Mouse (Mus musculus) kidney, embryonic 14.5 days (tissue): ENCODE measurements around the gene Mon2. TPM values are rescaled to one million over a fixed set of nuclear protein-coding genes. Genes with fewer than 3 reads are reported as not detected.

ENCODE experiments used
- ATAC-seq: fragments of 200-750 bp; cut with Nextera tagmentation; 2 replicates; pipeline ENCODE4 v1.8.0; 2017; ENCODE audit warnings: moderate number of reproducible peaks, mild to moderate bottlenecking, moderate TSS enrichment, moderate library complexity; ENCODE audit not compliant: low FRiP score, low TSS enrichment
- H3K27ac ChIP-seq: fragments of 300-500 bp; sonication (generic); 2 replicates; pipeline ENCODE4 v1.5.1; 2014; ENCODE audit warnings: low read depth, mild to moderate bottlenecking, low read length, moderate library complexity, mixed read lengths
- H3K27me3 ChIP-seq: fragments of 300-500 bp; sonication (generic); 2 replicates; pipeline ENCODE4 v1.6.1; 2014; ENCODE audit warnings: mild to moderate bottlenecking, low read length; ENCODE audit not compliant: control insufficient read depth, insufficient read depth
- H3K36me3 ChIP-seq: fragments of 300-500 bp; sonication (generic); 2 replicates; pipeline ENCODE4 v1.6.1; 2014; ENCODE audit warnings: low read length, mixed read lengths; ENCODE audit not compliant: control insufficient read depth, insufficient read depth
- H3K4me1 ChIP-seq: fragments of 300-500 bp; sonication (generic); 2 replicates; pipeline ENCODE4 v1.6.1; 2014; ENCODE audit warnings: low read length, mixed read lengths; ENCODE audit not compliant: control insufficient read depth, insufficient read depth
- H3K4me2 ChIP-seq: fragments of 300-500 bp; sonication (generic); replicated peaks from 2 replicates; pipeline ENCODE4 v1.6.1; 2014; ENCODE audit warnings: low read depth, mild to moderate bottlenecking, low read length
- H3K4me3 ChIP-seq: fragments of 300-500 bp; sonication (generic); 2 replicates; pipeline ENCODE4 v1.5.1; 2014; ENCODE audit warnings: mild to moderate bottlenecking, low read length
- H3K9ac ChIP-seq: fragments of 300-500 bp; sonication (generic); 2 replicates; pipeline ENCODE4 v1.6.1; 2014; ENCODE audit warnings: low read depth, mild to moderate bottlenecking, low read length, moderate library complexity
- H3K9me3 ChIP-seq: fragments of 300-500 bp; sonication (generic); 2 replicates; pipeline ENCODE4 v1.6.1; 2016; ENCODE audit warnings: low read length; ENCODE audit not compliant: control insufficient read depth
- WGBS: fragments of 180-500 bp; shearing (Covaris S2); extraction: QIAGEN DNeasy Blood & Tissue Kit; methylation state at CpG from one replicate; pipeline ENCODE4 v1.1.7; 2014; 5-methylcytosine and 5-hydroxymethylcytosine counted together
- polyA plus RNA-seq: library from polyadenylated mRNA; unstranded; fragments of >200 nt; fragmentation: Nextera tagmentation; extraction: Ambion mirVana; gene quantifications from 2 replicates; pipeline ENCODE4 v1.2.1, GENCODE M21; 2014

The Mon2 gene
- polyA plus RNA-seq, 1 experiment from 2014 or later: 40.8 TPM

DNA sequence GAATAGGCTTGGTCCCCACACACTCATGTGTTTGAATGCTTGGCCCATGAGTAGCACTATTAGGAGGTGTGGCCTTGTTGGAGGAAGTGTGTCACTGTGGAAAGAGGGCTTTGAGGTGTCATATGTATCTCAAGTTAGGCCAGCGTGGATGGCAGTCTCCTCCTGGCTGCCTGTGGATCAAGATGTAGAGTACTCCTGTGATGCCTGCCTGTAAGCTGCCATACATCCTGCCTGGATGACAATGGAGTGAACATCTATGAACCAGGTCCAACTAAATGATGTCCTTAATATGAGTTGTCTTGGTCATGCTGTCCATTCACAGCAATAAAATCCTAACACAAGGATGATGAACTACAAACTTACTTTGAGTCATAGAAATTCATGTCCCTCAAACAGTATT, 64.9 kb downstream of the Mon2 start:
- no peaks in the 10 kb centered on the region for H3K27me3 ChIP-seq
- H3K27ac ChIP-seq: no peak overlapping the region
- no peak overlapping the region for H3K9ac ChIP-seq
- no peaks in the 10 kb centered on the region for H3K9me3 ChIP-seq
- ATAC-seq: no peak
- no peak overlapping the region for H3K4me2 ChIP-seq
- WGBS: 85% methylated on average over 1 of the region's 1 CpGs
- no peak overlapping the region for H3K4me3 ChIP-seq
- H3K4me1 ChIP-seq: no peaks in the 10 kb centered on the region
- peaks cover 66% of the 10 kb centered on the region for H3K36me3 ChIP-seq

DNA sequence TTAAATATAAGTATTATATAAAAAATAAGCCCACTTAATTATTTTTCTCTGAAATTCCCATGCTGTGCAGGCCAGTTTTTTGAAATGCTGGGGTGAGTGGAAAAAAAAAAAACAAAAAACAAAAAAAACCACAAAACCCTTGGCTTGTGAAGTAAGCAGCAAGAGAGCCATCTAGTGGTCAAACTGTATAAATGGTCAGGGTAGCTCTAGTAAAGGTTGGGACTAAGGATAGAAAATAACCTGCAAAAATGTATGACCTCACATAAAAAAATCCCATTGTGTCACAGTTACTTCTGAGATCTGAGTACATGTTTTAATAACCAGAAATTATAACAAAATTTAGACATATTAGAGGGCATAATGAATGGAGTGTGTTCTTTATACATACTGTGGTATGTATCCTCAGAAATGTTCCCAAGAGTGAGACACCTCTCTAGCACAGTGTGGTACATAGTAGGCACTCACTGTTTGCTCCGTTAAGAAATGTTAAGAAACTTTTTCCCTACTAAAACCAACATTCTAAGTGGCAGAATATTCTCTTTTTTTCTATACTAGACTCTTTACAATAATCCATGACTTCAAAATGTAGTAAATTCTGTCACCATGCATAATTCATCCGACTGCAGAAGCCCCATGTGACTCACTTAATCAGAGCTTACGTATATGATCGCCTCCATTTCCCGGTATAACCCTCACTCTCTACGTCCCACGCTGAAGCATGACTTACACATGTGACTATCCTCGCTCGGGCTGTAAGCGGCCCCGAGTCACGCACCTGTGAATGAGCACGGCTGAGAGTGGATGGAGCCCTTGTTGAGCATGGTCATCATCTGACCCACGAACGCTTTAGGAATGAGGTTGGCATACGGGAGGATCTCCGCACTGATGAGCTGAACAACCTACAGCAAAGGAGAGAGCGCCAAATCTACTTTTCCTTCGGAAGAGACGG, 70.8 kb downstream of the Mon2 start:
- Histone ChIP-seq H3K4me1 (no peaks in the 10 kb centered on the region), H3K9ac (no peak overlapping the region), H3K27me3 (no peaks in the 10 kb centered on the region), H3K27ac (no peak overlapping the region), H3K9me3 (no peaks in the 10 kb centered on the region), H3K4me3 (no peak overlapping the region), H3K36me3 (peaks cover 39% of the 10 kb centered on the region), H3K4me2 (no peak overlapping the region)
- 92% methylated on average over 20 of the region's 20 CpGs for WGBS
- peak; percentile 42; the same call in 1 of the 2 replicates for ATAC-seq

DNA sequence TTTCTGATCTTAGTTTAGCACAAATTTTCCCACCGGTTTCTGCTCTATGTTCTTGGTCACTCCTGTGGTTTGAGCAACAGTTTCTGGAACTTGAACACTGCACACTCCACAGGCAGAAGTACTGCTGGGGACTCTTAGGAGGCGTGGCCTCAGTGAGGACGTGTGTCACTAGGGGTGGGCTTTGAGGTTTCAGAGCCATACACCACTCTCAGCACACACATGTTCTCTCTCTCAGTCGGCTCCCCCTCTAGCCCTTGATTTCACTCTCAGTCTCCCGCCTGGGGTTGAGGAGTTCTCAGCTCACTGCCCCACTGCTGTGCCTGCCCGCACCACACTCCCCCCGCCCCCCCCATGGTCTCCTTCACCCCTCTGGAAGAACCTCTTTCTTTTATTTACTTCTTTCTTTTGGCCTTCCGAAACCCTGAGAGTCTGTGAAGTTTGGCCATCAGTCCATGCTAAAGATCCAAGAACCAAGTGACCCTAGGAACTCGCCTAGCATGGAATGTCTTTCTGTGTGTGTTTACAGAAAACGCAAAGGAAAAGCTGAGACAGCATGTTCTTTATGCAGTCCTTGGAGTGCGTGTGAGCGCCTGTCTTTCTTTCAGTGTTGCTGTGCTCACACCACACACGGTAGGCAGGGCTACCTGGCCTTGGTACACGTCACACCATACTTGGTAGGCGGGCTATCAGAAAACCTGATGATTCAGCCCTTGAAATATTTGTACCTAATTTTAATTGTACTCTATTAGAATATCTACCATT, 71.6 kb downstream of the Mon2 start:
- Histone ChIP-seq H3K9me3 (no peaks in the 10 kb centered on the region), H3K4me3 (no peak overlapping the region), H3K27me3 (no peaks in the 10 kb centered on the region), H3K9ac (no peak overlapping the region), H3K27ac (no peak overlapping the region), H3K36me3 (peaks cover 38% of the 10 kb centered on the region), H3K4me1 (no peaks in the 10 kb centered on the region), H3K4me2 (no peak overlapping the region)
- peak; percentile 74 for ATAC-seq
- WGBS: 79% methylated on average over 15 of the region's 15 CpGs

DNA sequence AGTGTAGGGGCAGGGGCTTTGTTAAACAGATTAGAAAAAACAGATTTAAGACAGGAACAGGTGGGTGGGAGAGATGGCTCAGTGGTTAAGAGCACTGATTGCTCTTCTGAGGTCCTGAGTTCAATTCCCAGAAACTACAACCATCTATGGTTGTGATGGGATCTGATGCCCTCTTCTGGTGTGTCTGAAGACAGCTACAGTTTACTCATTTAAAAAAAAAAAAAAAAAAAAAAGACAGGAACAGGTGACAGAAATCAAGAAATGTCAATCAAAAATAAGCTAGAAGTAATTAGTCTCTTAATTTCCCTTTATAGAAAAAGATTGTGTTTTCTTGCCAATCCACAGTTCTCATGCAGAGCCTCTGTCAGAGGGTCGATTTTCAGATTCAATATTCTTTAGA, 74.3 kb downstream of the Mon2 start:
- Histone ChIP-seq H3K9me3 (no peaks in the 10 kb centered on the region), H3K27me3 (no peaks in the 10 kb centered on the region), H3K4me1 (no peaks in the 10 kb centered on the region), H3K9ac (no peak overlapping the region), H3K4me3 (no peak overlapping the region), H3K4me2 (no peak overlapping the region), H3K36me3 (peaks cover 51% of the 10 kb centered on the region), H3K27ac (no peak overlapping the region)
- 88% methylated on average over 1 of the region's 1 CpGs for WGBS
- no peak for ATAC-seq

DNA sequence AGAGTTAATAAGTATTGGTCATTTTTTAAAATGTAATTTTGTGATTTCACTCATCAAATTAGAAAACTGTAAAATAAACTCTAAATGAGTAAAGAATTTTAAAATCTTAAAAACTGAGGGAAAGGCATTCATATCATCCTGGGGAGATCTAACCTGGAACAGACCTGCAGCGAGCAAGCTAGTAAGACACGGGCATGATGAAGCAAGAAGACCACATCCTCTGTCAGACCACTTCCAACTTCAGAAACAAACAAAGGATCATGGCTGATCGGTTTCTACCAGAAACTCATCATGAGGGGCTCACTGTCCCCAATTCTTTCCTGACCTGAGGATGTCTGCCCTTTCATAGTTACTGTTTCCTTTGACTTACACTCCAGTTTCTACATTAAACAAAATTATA, 74.9 kb downstream of the Mon2 start:
- Histone ChIP-seq H3K4me3 (no peak overlapping the region), H3K9me3 (no peaks in the 10 kb centered on the region), H3K27ac (no peak overlapping the region), H3K9ac (no peak overlapping the region), H3K27me3 (no peaks in the 10 kb centered on the region), H3K4me2 (no peak overlapping the region), H3K36me3 (peaks cover 56% of the 10 kb centered on the region), H3K4me1 (no peaks in the 10 kb centered on the region)
- WGBS: 88% methylated on average over 3 of the region's 3 CpGs
- no peak for ATAC-seq

DNA sequence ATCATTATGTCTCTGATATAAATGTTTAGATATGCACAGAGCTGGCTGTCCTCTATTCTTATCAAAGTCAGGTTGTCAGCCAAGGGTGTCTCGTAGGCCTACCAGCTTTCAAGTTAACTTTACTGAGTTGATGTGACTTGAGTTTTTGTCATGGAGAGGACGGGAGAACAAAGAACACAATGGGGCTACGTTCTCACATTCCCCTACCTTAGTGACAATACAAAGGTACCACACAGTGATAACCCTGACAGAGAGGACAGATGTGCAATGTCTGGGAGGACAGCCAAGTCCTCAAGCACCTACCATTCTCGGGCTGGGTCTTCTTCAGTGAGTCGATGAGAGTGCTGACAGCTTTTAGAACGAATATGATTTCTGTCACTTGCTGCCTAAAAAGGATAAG, 76.9 kb downstream of the Mon2 start:
- 87% methylated on average over 6 of the region's 6 CpGs for WGBS
- no peak for ATAC-seq
- H3K4me2 ChIP-seq: no peak overlapping the region
- no peak overlapping the region for H3K27ac ChIP-seq
- peaks cover 75% of the 10 kb centered on the region for H3K36me3 ChIP-seq
- peaks cover 8% of the 10 kb centered on the region; the same call in 1 of the 2 replicates for H3K4me1 ChIP-seq
- no peak overlapping the region for H3K9ac ChIP-seq
- H3K27me3 ChIP-seq: no peaks in the 10 kb centered on the region
- no peak overlapping the region for H3K4me3 ChIP-seq
- H3K9me3 ChIP-seq: no peaks in the 10 kb centered on the region

DNA sequence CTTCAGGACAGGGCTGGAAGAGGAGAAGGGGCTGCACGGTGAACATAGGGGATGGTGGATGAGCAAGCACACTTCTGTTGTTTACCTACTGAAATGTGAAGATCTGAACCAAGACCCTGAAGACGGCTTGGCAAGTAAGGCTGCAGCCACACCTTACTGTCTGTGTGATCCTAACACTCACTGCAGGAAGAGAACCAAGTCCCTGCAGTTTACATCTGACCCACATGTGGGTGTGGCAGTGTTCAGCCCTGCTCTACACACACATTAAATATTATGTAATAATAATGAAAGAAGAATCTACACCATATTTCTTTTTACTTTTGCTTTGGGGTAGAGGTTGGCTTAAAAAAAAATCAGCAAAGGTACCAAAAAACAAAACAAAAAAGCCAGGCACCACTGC, 78.5 kb downstream of the Mon2 start:
- H3K27me3 ChIP-seq: no peaks in the 10 kb centered on the region
- ATAC-seq: no peak
- H3K9me3 ChIP-seq: no peaks in the 10 kb centered on the region
- peaks cover 68% of the 10 kb centered on the region for H3K36me3 ChIP-seq
- H3K4me1 ChIP-seq: peaks cover 9% of the 10 kb centered on the region; the same call in 1 of the 2 replicates
- H3K27ac ChIP-seq: no peak overlapping the region
- H3K4me2 ChIP-seq: no peak overlapping the region
- 91% methylated on average over 2 of the region's 2 CpGs for WGBS
- no peak overlapping the region for H3K4me3 ChIP-seq
- no peak overlapping the region for H3K9ac ChIP-seq

DNA sequence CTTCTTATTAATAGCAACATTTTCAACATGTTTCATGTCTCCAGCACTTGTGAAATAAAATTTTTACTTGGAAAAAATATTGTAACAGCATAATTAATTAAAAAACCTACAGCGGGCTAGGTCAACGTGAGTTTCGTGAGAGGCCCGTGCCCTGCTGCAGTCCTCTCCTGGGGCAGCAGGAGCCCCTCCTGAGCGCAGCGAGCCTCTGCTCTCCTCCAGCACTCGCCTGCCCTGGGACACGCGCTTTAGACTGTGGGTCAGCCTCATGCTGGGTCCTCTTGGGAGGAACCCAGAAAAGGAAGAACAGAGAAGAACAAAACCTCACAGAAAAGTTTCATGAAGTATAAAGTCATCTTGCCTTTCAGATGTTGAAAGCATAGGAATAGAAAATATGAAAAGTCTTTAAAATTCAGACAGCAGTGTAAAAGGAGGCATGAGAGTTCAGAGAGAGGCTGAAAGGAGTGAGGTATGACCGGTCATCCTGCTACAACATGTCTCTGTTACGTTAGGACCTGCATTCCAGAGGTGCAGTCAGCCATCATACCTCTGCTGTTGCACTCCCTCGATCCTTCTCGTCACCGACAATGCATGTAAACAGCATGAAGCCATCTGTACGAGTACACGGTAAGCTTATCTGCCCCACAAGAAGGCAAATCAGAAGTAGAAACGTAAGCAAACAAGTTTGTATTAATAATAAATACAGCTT, 81.8 kb downstream of the Mon2 start:
- no peaks in the 10 kb centered on the region for H3K27me3 ChIP-seq
- 55% methylated on average over 17 of the region's 17 CpGs for WGBS
- peak overlapping the region; percentile 65; the same call in 1 of the 2 replicates for H3K27ac ChIP-seq
- H3K4me3 ChIP-seq: no peak overlapping the region
- no peak overlapping the region for H3K9ac ChIP-seq
- peaks cover 60% of the 10 kb centered on the region for H3K36me3 ChIP-seq
- peaks cover 9% of the 10 kb centered on the region; the same call in 1 of the 2 replicates for H3K4me1 ChIP-seq
- ATAC-seq: peak; percentile 84
- H3K9me3 ChIP-seq: no peaks in the 10 kb centered on the region
- no peak overlapping the region for H3K4me2 ChIP-seq
